Mouse (Mus musculus) cerebral cortex, adult 2 months (tissue): ENCODE measurements around the gene Wdr6.

ENCODE experiments used
- WGBS: fragments of 180-500 bp; shearing (Covaris S2); methylation state at CpG from one replicate; pipeline ENCODE4 v1.1.7; 2018; 5-methylcytosine and 5-hydroxymethylcytosine counted together

Wdr6 gene

GRCm38 (mm10) chr9:108578545-108579343, at the start of gene Wdr6:
Gene Wdr6 (minus strand): TSS chr9:108578739.
- WGBS = 6% methylated on average over 51 of the region's 51 CpGs

- 72% methylated on average over 4 of the region's 4 CpGs for WGBS
Observed at GRCm38 (mm10) chr9:108628141-108628540, 49.6 kb upstream of the Wdr6 start.

- 16% methylated on average over 2 of the region's 2 CpGs for WGBS
Observed at GRCm38 (mm10) chr9:108626498-108626897, 48.0 kb upstream of the Wdr6 start.

- WGBS = 88% methylated on average over 1 of the region's 1 CpGs
Observed at GRCm38 (mm10) chr9:108617301-108617700, 38.8 kb upstream of the Wdr6 start.

- WGBS = 56% methylated on average over 10 of the region's 10 CpGs
Observed at GRCm38 (mm10) chr9:108611488-108611887, 32.9 kb upstream of the Wdr6 start.

GRCm38 (mm10) chr9:108608889-108609288, 30.4 kb upstream of the Wdr6 start:
- 86% methylated on average over 4 of the region's 4 CpGs for WGBS

GRCm38 (mm10) chr9:108607929-108608328, 29.4 kb upstream of the Wdr6 start:
- 82% methylated on average over 5 of the region's 5 CpGs for WGBS

- 69% methylated on average over 4 of the region's 4 CpGs for WGBS
Observed at GRCm38 (mm10) chr9:108601986-108602385, 23.4 kb upstream of the Wdr6 start.

GRCm38 (mm10) chr9:108600011-108600410, 21.5 kb upstream of the Wdr6 start:
- WGBS = 45% methylated on average over 2 of the region's 2 CpGs

- 80% methylated on average over 4 of the region's 4 CpGs for WGBS
Observed at GRCm38 (mm10) chr9:108599021-108599566, 20.6 kb upstream of the Wdr6 start.

- WGBS = 2% methylated on average over 69 of the region's 69 CpGs
Observed at GRCm38 (mm10) chr9:108596998-108597764, 18.6 kb upstream of the Wdr6 start, which contains the start of gene P4htm. Gene P4htm (minus strand): TSS chr9:108597667.

GRCm38 (mm10) chr9:108594354-108594753, 15.8 kb upstream of the Wdr6 start:
- WGBS = 80% methylated on average over 3 of the region's 3 CpGs

GRCm38 (mm10) chr9:108591462-108591861, 12.9 kb upstream of the Wdr6 start:
- 63% methylated on average over 4 of the region's 4 CpGs for WGBS

GRCm38 (mm10) chr9:108589229-108589628, 10.7 kb upstream of the Wdr6 start:
- 63% methylated on average over 5 of the region's 5 CpGs for WGBS

- 10% methylated on average over 14 of the region's 14 CpGs for WGBS
Observed at GRCm38 (mm10) chr9:108587571-108588180, 9.1 kb upstream of the Wdr6 start.

GRCm38 (mm10) chr9:108579344-108579690, 778 bp upstream of the Wdr6 start:
- 51% methylated on average over 5 of the region's 5 CpGs for WGBS

GRCm38 (mm10) chr9:108577934-108578544, 500 bp downstream of the Wdr6 start:
- under 1% methylated on average over 24 of the region's 24 CpGs for WGBS

- 47% methylated on average over 6 of the region's 6 CpGs for WGBS
Observed at GRCm38 (mm10) chr9:108577025-108577424, 1.5 kb downstream of the Wdr6 start.

GRCm38 (mm10) chr9:108575321-108576297, 2.9 kb downstream of the Wdr6 start:
- WGBS = 86% methylated on average over 37 of the region's 37 CpGs

GRCm38 (mm10) chr9:108574921-108575320, 3.6 kb downstream of the Wdr6 start:
- 60% methylated on average over 12 of the region's 12 CpGs for WGBS
